Mouse (Mus musculus) small intestine, adult 2 months (tissue): ENCODE results near the gene Prl8a9.

Source experiments
- CTCF ChIP-seq: fragments of 200-500 bp; IDR thresholded peaks from 2 replicates; pipeline ENCODE4 v1.5.1; 2012; ENCODE audit warnings: low read depth, mild to moderate bottlenecking, control low read depth, inconsistent platforms, low read length, moderate library complexity, mixed read lengths; ENCODE audit not compliant: insufficient replicate concordance, insufficient read length; ENCODE audit errors: extremely low read depth
- POLR2A ChIP-seq: fragments of 200-500 bp; IDR thresholded peaks from 2 replicates; pipeline ENCODE4 v1.6.1; 2012; ENCODE audit warnings: low read depth, mild to moderate bottlenecking, control low read depth, inconsistent platforms, low read length, moderate library complexity

DNA sequence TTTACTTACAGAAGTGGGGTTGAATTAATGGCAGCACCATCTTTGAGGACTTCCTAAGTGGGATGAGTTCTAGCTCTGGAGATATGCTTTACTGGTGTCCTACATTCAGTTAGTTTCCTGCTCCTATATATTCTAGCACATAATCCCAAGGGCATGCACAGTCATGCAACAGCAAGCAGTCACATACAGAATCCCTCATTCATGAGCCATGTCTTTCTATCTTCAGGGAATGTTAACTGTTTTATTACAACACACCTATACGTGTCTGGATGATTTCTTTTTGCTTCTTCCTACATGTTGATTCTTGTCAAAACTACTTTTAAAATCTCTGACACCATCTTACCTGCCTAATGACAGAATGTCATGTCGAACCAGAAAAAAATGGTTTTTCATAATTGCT lies 17.7 kb upstream of the Prl8a9 start, which contains the start of gene Prl8a1:
- TF ChIP-seq POLR2A: no peak
- TF ChIP-seq CTCF: no peak
